In the genomic region with DNA sequence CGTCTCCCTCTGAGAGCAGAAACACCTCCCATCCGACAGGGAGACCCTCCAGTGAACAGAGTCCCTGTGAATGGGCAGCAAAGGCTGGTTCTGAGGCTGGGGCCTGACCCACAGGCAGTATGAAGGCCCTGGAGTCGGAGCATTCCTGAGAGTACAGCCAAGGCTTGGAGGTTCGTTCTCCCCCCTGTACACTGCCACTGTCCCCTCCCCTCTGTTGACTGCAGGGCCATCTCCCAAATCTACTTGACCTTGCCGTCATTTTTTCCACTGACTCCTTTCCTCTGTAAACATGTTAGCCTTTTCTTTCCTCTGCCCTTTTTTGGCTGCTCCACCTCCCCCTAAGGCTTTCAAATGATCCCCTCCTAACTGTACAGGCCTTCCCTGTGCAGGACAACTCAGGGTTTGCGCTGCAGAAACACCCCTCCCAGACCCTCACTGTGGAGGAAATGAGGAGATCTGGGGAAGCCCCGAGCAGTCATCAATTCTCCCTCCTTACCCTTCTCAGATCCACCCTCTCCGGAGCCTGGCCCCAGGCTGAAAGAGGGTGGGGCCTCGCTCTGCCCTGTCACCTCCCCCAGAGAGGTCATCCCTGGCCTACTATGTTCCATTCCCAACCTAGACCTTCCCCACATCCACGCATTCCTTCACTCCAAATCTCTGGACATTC, we compare ENCODE assay signal across 12 mouse cellular contexts.
DNase-seq lines count a peak whose midpoint lies in the region; ATAC-seq and TF ChIP-seq lines count a peak whose summit lies in the region.
"Had no signal": no experiment of that assay in that cellular context is flagged by ENCODE, and none has a peak within 500 bp of the region (broad histone marks: within the 10 kb centered on the region; RNA-seq: fewer than 3 reads in every experiment).

No protein-coding gene starts in this region.

- no peak for TF ChIP-seq POLR2A in testis, adult 2 months (IDR thresholded peaks at IDR 0.05; ENCODE audit: control insufficient read depth, low read depth, low read length)

- no peak for TF ChIP-seq CTCF in testis, adult 2 months (IDR thresholded peaks at IDR 0.05; ENCODE audit: control insufficient read depth, insufficient read depth, insufficient replicate concordance, low read depth, low read length)

- peaks cover 44% of the 10 kb centered on the region for H3K4me1 ChIP-seq in forebrain, embryonic 10.5 days
- peaks cover 15% of the 10 kb centered on the region for H3K4me1 ChIP-seq in forebrain, embryonic 11.5 days (replicated peaks; ENCODE audit: control insufficient read depth, insufficient read depth, low read length)
- H3K4me1 ChIP-seq in testis, adult 2 months (ENCODE audit: control insufficient read depth, insufficient read depth, low read length), result peaks cover 4% of the 10 kb centered on the region
- H3K4me1 ChIP-seq in intestine, embryonic 14.5 days (replicated peaks; ENCODE audit: control insufficient read depth, insufficient read depth, low read length), result peaks cover 12% of the 10 kb centered on the region
- H3K4me1 ChIP-seq: liver, embryonic 15.5 days had no signal

- no peaks in the 10 kb centered on the region for H3K36me3 ChIP-seq in forebrain, embryonic 10.5 days (replicated peaks)
- no peaks in the 10 kb centered on the region for H3K36me3 ChIP-seq in forebrain, embryonic 11.5 days (ENCODE audit: control insufficient read depth, insufficient read depth, low read length)
- no peaks in the 10 kb centered on the region for H3K36me3 ChIP-seq in testis, adult 2 months (ENCODE audit: control insufficient read depth, insufficient read depth, low read length)
- no peaks in the 10 kb centered on the region for H3K36me3 ChIP-seq in intestine, embryonic 14.5 days (ENCODE audit: control insufficient read depth, insufficient read depth, low read length)
- H3K36me3 ChIP-seq: liver, embryonic 15.5 days had no signal

- peak overlapping the region; percentile 76 for H3K27ac ChIP-seq in forebrain, embryonic 10.5 days
- no peak overlapping the region for H3K27ac ChIP-seq in forebrain, embryonic 11.5 days (ENCODE audit: low read depth, low read length)
- peak overlapping the region; percentile 52 for H3K27ac ChIP-seq in testis, adult 2 months (ENCODE audit: control insufficient read depth, insufficient read depth, low read depth, low read length)
- H3K27ac ChIP-seq in intestine, embryonic 14.5 days (ENCODE audit: low read depth), result peak overlapping the region; percentile 27; the same call in 1 of the 2 replicates
- H3K27ac ChIP-seq: liver, embryonic 15.5 days had no signal

- H3K4me2 ChIP-seq in forebrain, embryonic 11.5 days (ENCODE audit: low read depth, low read length, severe bottlenecking), result no peak overlapping the region
- no peak overlapping the region for H3K4me2 ChIP-seq in intestine, embryonic 14.5 days (ENCODE audit: low read length)
- H3K4me2 ChIP-seq: liver, embryonic 15.5 days had no signal

- DNase-seq in forebrain, embryonic 10.5 days (ENCODE audit: extremely low spot score, low spot score), result no peak
- DNase-seq in forebrain, embryonic 11.5 days (ENCODE audit: low spot score), result no peak
- no peak for DNase-seq in testis, postnatal 10 days (ENCODE audit: low spot score)
- no peak for DNase-seq in intestine, embryonic 14.5 days (ENCODE audit: low spot score)
- no peak for DNase-seq in layer of hippocampus, postnatal 25 days (ENCODE audit: extremely low spot score in 1 of 2, low spot score in 1 of 2)
- no peak for DNase-seq in urinary bladder, postnatal 36 days (ENCODE audit: low spot score in 2 of 2)
- DNase-seq in left cerebral cortex, postnatal 10 days (ENCODE audit: extremely low spot score in 1 of 2, low spot score in 2 of 2), result no peak
- DNase-seq: B cell, adult 2 months; forebrain, postnatal 0 days; retina, postnatal 1 day had no signal

- H3K27me3 ChIP-seq in forebrain, embryonic 10.5 days (ENCODE audit: poor library complexity, severe bottlenecking), result peaks cover 48% of the 10 kb centered on the region
- H3K27me3 ChIP-seq in forebrain, embryonic 11.5 days (ENCODE audit: control insufficient read depth, insufficient read depth, low read length), result no peaks in the 10 kb centered on the region
- no peaks in the 10 kb centered on the region for H3K27me3 ChIP-seq in testis, adult 2 months (ENCODE audit: control insufficient read depth, insufficient read depth, low read length)
- no peaks in the 10 kb centered on the region for H3K27me3 ChIP-seq in intestine, embryonic 14.5 days (replicated peaks; ENCODE audit: control insufficient read depth, insufficient read depth, low read length)
- H3K27me3 ChIP-seq: liver, embryonic 15.5 days had no signal

- no peaks in the 10 kb centered on the region for H3K9me3 ChIP-seq in forebrain, embryonic 10.5 days
- H3K9me3 ChIP-seq in forebrain, embryonic 11.5 days (ENCODE audit: control insufficient read depth, low read length), result no peaks in the 10 kb centered on the region
- no peaks in the 10 kb centered on the region for H3K9me3 ChIP-seq in intestine, embryonic 14.5 days (ENCODE audit: control insufficient read depth, low read length)
- H3K9me3 ChIP-seq: liver, embryonic 15.5 days had no signal

- no peak for ATAC-seq in forebrain, embryonic 11.5 days (replicated peaks; ENCODE audit: low FRiP score)
- no peak; the same call in 1 of the 2 replicates for ATAC-seq in intestine, embryonic 14.5 days (replicated peaks; ENCODE audit: low FRiP score, low TSS enrichment, low read depth)
- ATAC-seq: forebrain, postnatal 0 days had no signal

- H3K9ac ChIP-seq in forebrain, embryonic 11.5 days (ENCODE audit: low read length), result no peak overlapping the region
- no peak overlapping the region; the same call in 1 of the 2 replicates for H3K9ac ChIP-seq in intestine, embryonic 14.5 days (ENCODE audit: low read length)
- H3K9ac ChIP-seq: forebrain, postnatal 0 days; liver, embryonic 15.5 days had no signal

- WGBS in forebrain, embryonic 10.5 days, result 48% methylated on average over 10 of the region's 10 CpGs
- 44% methylated on average over 10 of the region's 10 CpGs for WGBS in forebrain, embryonic 11.5 days
- 40% methylated on average over 10 of the region's 10 CpGs for WGBS in intestine, embryonic 14.5 days

- intact Hi-C loops in left cerebral cortex, postnatal 10 days (cut with DNase I), result no loop called here

- H3K4me3 ChIP-seq in forebrain, embryonic 10.5 days, result no peak overlapping the region
- no peak overlapping the region for H3K4me3 ChIP-seq in forebrain, embryonic 11.5 days (ENCODE audit: low read depth, low read length)
- no peak overlapping the region for H3K4me3 ChIP-seq in testis, adult 2 months (ENCODE audit: control insufficient read depth, low read depth, low read length)
- no peak overlapping the region for H3K4me3 ChIP-seq in intestine, embryonic 14.5 days (ENCODE audit: low read depth, low read length)
- H3K4me3 ChIP-seq: liver, embryonic 15.5 days had no signal
